Mouse (Mus musculus): ENCODE data around the gene Gps1.

DNA sequence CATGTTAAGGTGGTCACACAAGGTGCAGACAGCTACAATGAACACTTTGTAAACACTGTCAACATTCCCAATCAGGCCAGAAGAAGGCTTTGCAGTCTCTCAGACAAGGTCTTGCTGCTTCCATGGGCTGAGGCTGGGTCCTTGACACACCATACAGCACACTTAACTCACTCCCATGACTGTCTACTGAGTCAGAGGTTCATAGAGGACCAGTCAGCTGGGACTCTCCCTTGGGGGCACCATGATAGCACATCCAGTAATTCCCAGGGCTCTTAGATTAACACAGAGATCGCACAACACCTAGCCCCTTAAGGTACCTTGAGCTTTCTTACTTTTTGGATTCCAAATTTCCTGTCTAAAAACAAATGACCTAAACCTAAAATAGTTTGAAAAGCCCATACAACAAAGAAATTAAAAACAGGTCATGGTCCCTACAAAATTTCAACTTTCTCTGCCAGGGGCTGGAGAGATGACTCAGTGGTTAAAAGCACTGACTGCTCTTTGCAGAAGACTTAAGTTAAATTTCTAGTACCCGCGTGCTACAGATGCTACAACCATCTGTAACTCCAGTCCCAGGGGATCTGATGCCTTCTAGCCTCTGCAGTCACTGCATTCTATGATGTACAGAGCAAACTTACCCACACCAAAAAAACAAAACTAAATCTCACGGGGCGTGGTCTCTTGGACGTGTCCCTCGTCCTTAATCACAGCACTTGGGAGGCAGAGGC lies 10.4 kb upstream of the Gps1 start:
- no peak for TF ChIP-seq CTCF (IDR thresholded peaks at IDR 0.05; ENCODE audit: low read depth)
- TF ChIP-seq EP300 (optimal IDR thresholded peaks at IDR 0.05), result no peak

Measured in stomach, postnatal 0 days (tissue).